8 mouse cellular contexts compared by ENCODE assay signal in the genomic region with DNA sequence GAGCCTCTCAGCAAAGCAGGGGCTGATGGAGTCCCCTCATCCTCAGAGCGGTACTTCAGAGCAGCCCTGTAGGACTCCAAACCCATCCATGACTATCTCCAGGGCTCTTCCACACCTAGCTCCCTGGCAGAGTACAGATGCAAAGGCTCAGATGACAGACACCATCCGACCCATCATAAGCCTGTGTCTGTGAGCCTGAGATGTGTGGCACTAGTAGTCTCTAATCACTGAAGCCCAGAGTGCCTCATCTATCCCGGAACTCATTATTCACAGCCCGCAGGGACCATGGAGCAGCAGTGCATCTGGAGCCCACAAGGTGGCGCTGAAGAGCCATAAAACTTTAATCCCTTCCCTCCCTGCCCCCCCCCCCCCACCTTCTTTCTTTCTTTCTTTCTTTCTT. TPM values are rescaled to one million over a fixed set of nuclear protein-coding genes. Genes with fewer than 3 reads are reported as not detected.
DNase-seq lines count a peak whose midpoint lies in the region; ATAC-seq and TF ChIP-seq lines count a peak whose summit lies in the region.

No protein-coding gene starts in this region.

- peaks cover 23% of the 10 kb centered on the region for H3K27me3 ChIP-seq in heart, embryonic 12.5 days (replicated peaks)
- no peaks in the 10 kb centered on the region for H3K27me3 ChIP-seq in limb, embryonic 14.5 days (ENCODE audit: control insufficient read depth, insufficient read depth, low read length)

- H3K36me3 ChIP-seq in heart, embryonic 12.5 days: peaks cover 11% of the 10 kb centered on the region
- peaks cover 6% of the 10 kb centered on the region for H3K36me3 ChIP-seq in limb, embryonic 14.5 days (ENCODE audit: control insufficient read depth, insufficient read depth, low read length)

- ATAC-seq in heart, embryonic 12.5 days (ENCODE audit: insufficient number of reproducible peaks, low FRiP score): no peak
- no peak for ATAC-seq in limb, embryonic 14.5 days (ENCODE audit: low FRiP score, low read depth)

- TF ChIP-seq POLR2A in limb, embryonic 14.5 days (IDR thresholded peaks at IDR 0.05; ENCODE audit: borderline replicate concordance, extremely low read depth, insufficient read depth, insufficient read length): no peak

- no peak overlapping the region for H3K9ac ChIP-seq in heart, embryonic 12.5 days
- no peak overlapping the region for H3K9ac ChIP-seq in limb, embryonic 14.5 days (ENCODE audit: low read depth, low read length, severe bottlenecking)

- H3K27ac ChIP-seq in heart, embryonic 12.5 days (ENCODE audit: poor library complexity, severe bottlenecking): no peak overlapping the region
- no peak overlapping the region for H3K27ac ChIP-seq in limb, embryonic 14.5 days (replicated peaks; ENCODE audit: low read depth, low read length)

- no peaks in the 10 kb centered on the region for H3K9me3 ChIP-seq in heart, embryonic 12.5 days (replicated peaks)
- H3K9me3 ChIP-seq in limb, embryonic 14.5 days (ENCODE audit: control insufficient read depth, low read length): no peaks in the 10 kb centered on the region

- H3K4me2 ChIP-seq in heart, embryonic 12.5 days: no peak overlapping the region
- no peak overlapping the region for H3K4me2 ChIP-seq in limb, embryonic 14.5 days (replicated peaks; ENCODE audit: low read depth, low read length, severe bottlenecking)

- WGBS in heart, embryonic 12.5 days: 20% methylated on average over 5 of the region's 5 CpGs
- 15% methylated on average over 5 of the region's 5 CpGs for WGBS in limb, embryonic 14.5 days

- no peak overlapping the region for H3K4me3 ChIP-seq in heart, embryonic 12.5 days
- no peak overlapping the region for H3K4me3 ChIP-seq in limb, embryonic 14.5 days (replicated peaks; ENCODE audit: low read length)

- H3K4me1 ChIP-seq in heart, embryonic 12.5 days (replicated peaks): peaks cover 5% of the 10 kb centered on the region; the same call in 1 of the 2 replicates
- H3K4me1 ChIP-seq in limb, embryonic 14.5 days (ENCODE audit: control insufficient read depth, insufficient read depth, low read length): no peaks in the 10 kb centered on the region

- peak; percentile 66 to 90 for DNase-seq in heart, adult 18-20 months
- peak; percentile 76 to 86 for DNase-seq in cerebellum, postnatal 4 days (ENCODE audit: low spot score in 2 of 2)
- DNase-seq in gastrocnemius, postnatal 10 days: peak; percentile 81
- DNase-seq in kidney, adult 8-10 months: peak; percentile 58 to 84
- peak; percentile 72 for DNase-seq in limb, embryonic 14.5 days (ENCODE audit: low spot score)
- peak; percentile 30 to 66 for DNase-seq in monocyte, adult 2 months (ENCODE audit: low read depth in 1 of 2, low spot score in 2 of 2)
- DNase-seq in spleen, postnatal 36 days (ENCODE audit: low spot score in 2 of 2): peak; percentile 49 to 70

RNA-seq across cellular contexts. Expression of a gene that starts 17.4 kb away (rescaled TPM):
- 1 to 10 TPM; 4.8 to 6.1 TPM for total RNA-seq in heart, adult 18-20 months (2021)
- polyA plus RNA-seq in heart, embryonic 12.5 days (2016; fragmentation: Nextera tagmentation; extraction: Ambion mirVana): 18.2 and 21.5 TPM in 2 replicates
- total RNA-seq in gastrocnemius, postnatal 10 days (2021): 1 to 10 TPM; 4.2 to 6.8 TPM
- polyA plus RNA-seq in limb, embryonic 14.5 days (2012; rRNA removed): 29.3 and 34.2 TPM in 2 replicates
- 15.1 and 16.2 TPM in 2 replicates for polyA plus RNA-seq in limb, embryonic 14.5 days (2014; fragmentation: Nextera tagmentation; extraction: Ambion mirVana)

RNA-seq across cellular contexts. Expression of a gene that starts 29.5 kb away (rescaled TPM):
- total RNA-seq in heart, adult 18-20 months (2021): 1 to 10 TPM; 8.4 to 8.6 TPM
- 11.9 and 13.0 TPM in 2 replicates for polyA plus RNA-seq in heart, embryonic 12.5 days (2016; fragmentation: Nextera tagmentation; extraction: Ambion mirVana)
- 1 to 10 TPM; 5.8 to 7.6 TPM for total RNA-seq in gastrocnemius, postnatal 10 days (2021)
- 17.0 and 25.9 TPM in 2 replicates for polyA plus RNA-seq in limb, embryonic 14.5 days (2012; rRNA removed)
- polyA plus RNA-seq in limb, embryonic 14.5 days (2014; fragmentation: Nextera tagmentation; extraction: Ambion mirVana): 8.9 and 9.4 TPM in 2 replicates

RNA-seq across cellular contexts. Expression of a gene that starts 51.6 kb away (rescaled TPM):
- 1 to 10 TPM; 1.2 to 1.7 TPM for total RNA-seq in heart, adult 18-20 months (2021)
- 0.85 and 1.1 TPM in 2 replicates for polyA plus RNA-seq in heart, embryonic 12.5 days (2016; fragmentation: Nextera tagmentation; extraction: Ambion mirVana)
- total RNA-seq in gastrocnemius, postnatal 10 days (2021): under 1 TPM; 0.16 to 0.41 TPM
- polyA plus RNA-seq in limb, embryonic 14.5 days (2012; rRNA removed): 0.15 and 0.32 TPM in 2 replicates
- polyA plus RNA-seq in limb, embryonic 14.5 days (2014; fragmentation: Nextera tagmentation; extraction: Ambion mirVana): 0.07 TPM in 1 of 2 replicates, not detected in the other
